Mouse (Mus musculus) myocyte (in vitro differentiated cells): ENCODE measurements at regions not wholly inside any gene's neighbourhood (a gene's known extent, or its start where the extent isn't known, plus 50 kb on each side); places are given as distances from the start of the nearest gene placed in this dataset.

Source experiments
- CEBPB ChIP-seq: IDR thresholded peaks from 2 replicates; pipeline ENCODE4 v1.6.1; 2011; ENCODE audit warnings: mild to moderate bottlenecking, moderate library complexity; ENCODE audit not compliant: poor library complexity, insufficient read depth, severe bottlenecking
- MAX ChIP-seq: IDR thresholded peaks from one replicate; pipeline ENCODE4 v1.6.1; 2011; ENCODE audit warnings: low read depth, mild to moderate bottlenecking, control low read depth
- POLR2A ChIP-seq: IDR thresholded peaks from one replicate; pipeline ENCODE4 v1.6.1; 2011; ENCODE audit warnings: low read depth, mild to moderate bottlenecking, control low read depth, moderate library complexity; ENCODE audit not compliant: insufficient read length
- SRF ChIP-seq: IDR thresholded peaks from one replicate; pipeline ENCODE4 v1.6.1; 2011; ENCODE audit warnings: low read depth; ENCODE audit not compliant: control insufficient read depth, insufficient read length
- TCF12 ChIP-seq: IDR thresholded peaks from one replicate; pipeline ENCODE4 v1.6.1; 2011; ENCODE audit warnings: mild to moderate bottlenecking, control low read depth; ENCODE audit not compliant: poor library complexity, insufficient read depth, severe bottlenecking
- USF1 ChIP-seq: IDR thresholded peaks from one replicate; pipeline ENCODE4 v1.6.1; 2011; ENCODE audit warnings: low read depth, mild to moderate bottlenecking, control low read depth, moderate library complexity

DNA sequence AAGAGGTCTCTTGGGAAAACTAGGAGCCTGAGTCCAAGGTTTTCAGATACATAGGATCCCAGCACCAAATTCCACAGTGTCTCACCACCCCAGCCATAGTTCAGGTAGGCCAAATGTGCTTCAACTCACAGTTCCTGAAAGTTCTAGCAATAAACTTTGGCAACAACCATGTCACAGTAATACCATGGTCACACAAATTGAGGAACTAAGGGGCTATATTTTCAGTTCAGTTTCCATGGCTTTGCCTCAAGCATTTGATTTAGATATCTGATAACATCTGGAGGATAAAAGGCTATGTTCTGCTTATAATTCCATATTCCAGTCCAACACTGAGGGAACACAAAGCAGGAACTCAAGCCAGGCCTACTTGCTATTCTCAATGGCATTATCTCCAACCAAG, 256.2 kb upstream of the Erbb4 start:
- TF ChIP-seq CEBPB: no peak
- no peak for TF ChIP-seq MAX
- no peak for TF ChIP-seq POLR2A
- TF ChIP-seq USF1: no peak
- no peak for TF ChIP-seq SRF
- TF ChIP-seq TCF12: no peak
